Mouse (Mus musculus): Measurements from ENCODE around the gene Utrn.

Utrn gene

DNA sequence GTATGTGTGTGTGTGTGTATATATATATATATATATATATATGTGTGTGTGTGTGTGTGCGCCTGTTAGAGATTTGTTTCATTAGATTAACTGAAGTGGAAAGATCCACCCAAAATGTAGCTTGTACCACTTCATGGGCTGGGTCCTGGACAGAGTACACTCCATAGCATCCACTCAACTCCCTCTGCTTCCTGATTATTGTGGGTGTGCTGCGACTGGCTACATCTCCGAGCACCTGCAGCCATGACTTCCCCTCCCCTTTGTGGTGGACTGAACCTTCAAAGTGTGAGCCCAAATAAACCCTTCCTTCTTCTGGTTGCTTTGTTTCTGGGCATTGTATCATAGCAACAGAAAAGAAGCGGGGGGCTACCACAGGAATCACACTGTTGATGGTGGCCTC lies 6.2 kb upstream of the Utrn start:
- intact Hi-C loops (cut with DNase I) = loop anchor here (5.0 kb wide), 1 partner anchor 37 kb away; no protein-coding TSS in a partner anchor

GRCm38 (mm10) chr10:12874577-12875277 lies 5.6 kb upstream of the Utrn start:
- intact Hi-C loops (cut with DNase I) = loop anchor here (5.0 kb wide), 1 partner anchor 38 kb away; no protein-coding TSS in a partner anchor

- intact Hi-C loops (cut with DNase I) = loop anchor here (5.0 to 10.0 kb wide), 3 partner anchors 55 to 178 kb away; no protein-coding TSS in a partner anchor
These were observed 681 bp upstream of the Utrn start for GRCm38 (mm10) chr10:12869846-12870245.

GRCm38 (mm10) chr10:12868189-12869028 lies 756 bp downstream of the Utrn start:
- intact Hi-C loops (cut with DNase I) = loop anchor here (5.0 to 10.0 kb wide), 3 partner anchors 54 to 176 kb away; no protein-coding TSS in a partner anchor

- intact Hi-C loops (cut with DNase I) = loop anchor here (5.0 to 10.0 kb wide), 3 partner anchors 53 to 175 kb away; no protein-coding TSS in a partner anchor
These were observed 1.4 kb downstream of the Utrn start for GRCm38 (mm10) chr10:12867733-12868188.

- intact Hi-C loops (cut with DNase I) = loop anchor here (5.0 to 10.0 kb wide), 3 partner anchors 52 to 175 kb away; no protein-coding TSS in a partner anchor
These were observed 2.0 kb downstream of the Utrn start for GRCm38 (mm10) chr10:12866971-12867732.

DNA sequence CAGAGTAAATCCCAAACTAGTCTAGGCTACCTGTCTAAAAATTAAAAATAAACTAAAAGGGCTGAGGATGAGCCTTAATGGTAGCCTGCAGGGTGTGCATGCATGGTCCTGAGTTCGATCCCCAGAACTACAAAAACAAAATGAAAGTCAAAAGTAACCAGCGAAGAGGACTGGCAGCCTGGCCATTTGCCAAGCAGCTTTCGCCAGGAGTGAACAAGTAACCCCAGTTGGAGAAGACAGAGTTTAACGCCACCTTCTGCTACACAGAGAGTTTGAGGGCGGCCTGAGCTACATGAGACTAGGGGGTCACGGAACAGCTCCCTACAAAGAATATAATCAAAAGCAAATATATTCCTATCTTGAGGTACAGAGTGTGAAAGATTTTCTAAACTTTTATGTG lies 4.0 kb downstream of the Utrn start:
- intact Hi-C loops (cut with DNase I) = loop anchor here (5.0 to 10.0 kb wide), 3 partner anchors 50 to 173 kb away; no protein-coding TSS in a partner anchor

DNA sequence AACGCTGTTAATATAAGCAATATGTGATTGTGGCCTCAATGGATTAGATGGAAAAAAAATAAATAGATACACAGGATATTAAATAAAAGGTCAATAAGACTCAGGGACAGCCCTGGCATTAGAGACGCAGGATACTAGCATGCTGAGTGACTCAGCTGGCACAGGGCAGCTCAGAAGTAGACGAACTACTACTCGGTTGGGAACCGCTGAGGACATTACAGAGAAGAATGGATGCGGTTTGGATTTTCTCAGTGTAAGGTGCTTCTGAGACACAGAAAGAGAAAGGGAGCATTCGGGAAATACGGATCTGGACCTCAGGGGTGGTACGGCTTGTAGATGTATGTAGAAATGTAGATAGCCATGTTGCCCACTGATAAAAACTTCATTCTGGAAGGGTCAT lies 5.6 kb downstream of the Utrn start:
- intact Hi-C loops (cut with DNase I) = loop anchor here (10.0 kb wide), 2 partner anchors 49 to 109 kb away; no protein-coding TSS in a partner anchor

- intact Hi-C loops (cut with DNase I) = loop anchor here (10.0 kb wide), 2 partner anchors 47 to 107 kb away; no protein-coding TSS in a partner anchor
These were observed 7.1 kb downstream of the Utrn start for GRCm38 (mm10) chr10:12862047-12862446.

DNA sequence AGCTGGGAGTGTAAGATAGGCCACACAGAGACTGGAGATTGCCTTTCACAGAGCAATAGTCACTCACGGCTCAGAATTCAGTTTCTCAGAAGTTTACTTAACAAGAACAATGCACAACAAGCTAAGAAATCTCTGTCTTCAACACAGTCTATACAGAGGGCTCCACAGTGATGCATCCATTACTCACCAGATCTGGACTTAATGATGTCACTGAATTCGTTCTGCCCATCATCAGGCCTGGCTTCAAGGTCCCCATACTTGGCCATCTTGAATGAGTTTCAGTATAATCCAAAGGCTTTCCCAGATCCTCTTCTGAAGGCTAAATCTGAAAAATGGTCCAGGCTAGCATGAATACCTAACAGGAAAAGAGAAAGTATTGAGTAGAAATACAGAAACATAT lies 7.8 kb downstream of the Utrn start:
- intact Hi-C loops (cut with DNase I) = loop anchor here (10.0 kb wide), 2 partner anchors 47 to 107 kb away; no protein-coding TSS in a partner anchor

GRCm38 (mm10) chr10:12860765-12861164 lies 8.4 kb downstream of the Utrn start:
- intact Hi-C loops (cut with DNase I) = loop anchor here (10.0 kb wide), 2 partner anchors 46 to 106 kb away; no protein-coding TSS in a partner anchor

DNA sequence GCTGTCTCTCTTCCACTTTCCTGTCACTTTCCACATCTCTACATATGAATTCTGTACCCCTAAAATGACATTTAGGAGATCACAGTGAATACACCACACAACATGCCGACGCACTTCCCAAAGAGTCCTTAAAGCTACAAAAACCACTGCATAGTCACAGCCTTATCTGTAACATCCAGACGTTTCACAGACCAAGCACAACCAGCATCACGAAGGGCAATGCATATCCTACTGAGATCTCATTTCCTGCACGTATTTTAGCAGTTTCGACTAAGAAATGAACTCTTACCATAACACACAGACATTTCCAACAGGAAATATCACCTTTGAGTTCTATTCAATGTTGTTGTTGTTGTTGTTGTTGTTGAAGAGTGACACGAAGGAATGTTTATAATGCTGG lies 8.8 kb downstream of the Utrn start:
- intact Hi-C loops (cut with DNase I) = loop anchor here (10.0 kb wide), 2 partner anchors 46 to 106 kb away; no protein-coding TSS in a partner anchor

DNA sequence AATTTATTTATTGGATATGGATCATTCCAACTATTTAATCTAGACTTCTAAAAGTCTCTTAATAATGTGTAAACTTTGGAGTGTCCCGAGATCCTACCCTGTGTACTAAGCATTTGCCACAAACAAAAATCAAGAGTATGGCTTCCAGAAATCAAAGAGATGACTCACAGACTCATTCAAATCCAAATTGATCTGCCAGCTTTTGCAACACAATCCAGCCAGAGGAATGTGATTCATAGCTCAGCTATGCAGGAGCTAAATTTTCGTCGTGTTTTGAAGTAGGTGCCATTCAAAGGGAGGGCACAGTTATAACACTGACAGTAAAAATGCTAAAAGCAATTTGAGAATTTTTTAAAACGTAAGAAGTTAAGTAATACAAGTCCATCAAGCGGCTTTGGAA lies 11.1 kb downstream of the Utrn start:
- intact Hi-C loops (cut with DNase I) = no loop called here

DNA sequence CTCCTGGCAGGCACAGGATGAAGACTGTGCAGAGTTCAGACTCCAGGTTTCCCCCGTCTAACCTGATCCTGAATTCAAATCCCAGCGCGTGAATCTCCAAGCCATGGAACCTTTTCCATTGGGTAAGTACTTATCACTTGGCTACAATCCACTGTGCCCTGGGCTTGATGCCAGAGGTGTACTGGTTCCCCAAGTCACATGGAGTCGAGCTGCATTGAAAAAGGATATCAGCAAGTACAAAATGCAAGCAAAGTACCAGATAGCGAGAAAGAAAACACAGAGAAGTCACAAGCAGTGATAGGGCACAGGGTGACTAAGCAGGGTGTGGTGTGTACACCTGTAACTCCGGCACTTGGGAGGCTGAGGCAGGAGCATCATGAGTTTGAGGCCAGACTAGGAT lies 14.9 kb downstream of the Utrn start:
- intact Hi-C loops (cut with DNase I) = no loop called here

GRCm38 (mm10) chr10:12853776-12854175 lies 15.4 kb downstream of the Utrn start:
- intact Hi-C loops (cut with DNase I) = no loop called here

GRCm38 (mm10) chr10:12853196-12853620 lies 16.0 kb downstream of the Utrn start:
- intact Hi-C loops (cut with DNase I) = no loop called here

DNA sequence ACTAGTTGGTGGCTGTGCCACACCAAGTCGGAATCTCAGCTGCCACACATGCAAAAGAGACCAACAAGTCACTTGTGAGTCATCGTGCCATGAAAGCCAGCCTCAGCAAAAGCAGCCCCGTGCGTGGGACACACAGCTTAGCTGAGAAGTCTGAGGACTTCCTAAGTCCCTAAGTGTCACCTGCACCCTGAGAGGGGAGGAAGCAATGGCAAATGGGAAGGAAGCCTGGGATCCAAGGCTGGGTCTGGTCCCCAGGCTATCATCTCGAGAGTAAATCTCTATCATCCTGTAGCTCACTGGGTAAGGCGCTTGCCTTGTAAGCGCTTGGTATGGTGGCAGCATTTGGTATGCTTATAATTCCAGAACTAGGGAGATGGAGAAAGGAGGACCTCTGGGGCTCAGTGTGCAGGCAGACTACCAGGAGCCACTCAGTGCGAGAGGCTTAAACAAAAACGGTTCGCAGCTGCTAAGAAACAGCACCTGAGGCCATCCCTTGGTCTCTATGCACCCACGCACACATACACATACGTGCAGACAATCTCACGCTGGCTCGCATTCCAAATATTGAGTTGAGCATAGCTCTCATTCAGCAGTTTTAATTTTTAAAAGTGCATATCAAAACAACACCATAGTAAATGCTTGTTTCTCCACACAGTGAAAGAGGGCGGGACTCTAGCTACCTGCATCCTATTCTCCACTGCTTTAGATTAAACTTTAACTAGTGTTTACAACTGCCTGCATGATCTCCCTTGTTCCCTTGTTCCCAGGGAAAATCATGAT lies 16.6 kb downstream of the Utrn start:
- intact Hi-C loops (cut with DNase I) = no loop called here

- intact Hi-C loops (cut with DNase I) = no loop called here
These were observed 18.2 kb downstream of the Utrn start for GRCm38 (mm10) chr10:12850781-12851471.
